Mouse (Mus musculus): Measurements from ENCODE around the gene Nr1d1.

- TF ChIP-seq CTCF (IDR thresholded peaks at IDR 0.05; ENCODE audit: extremely low read depth, insufficient read depth, insufficient read length, insufficient replicate concordance) (no peak), POLR2A (IDR thresholded peaks at IDR 0.05; ENCODE audit: low read depth, low read length) (no peak)
These were observed 21.5 kb upstream of the Nr1d1 start for GRCm38 (mm10) chr11:98796515-98797216.

Measured in spleen, adult 2 months (tissue).